Mouse (Mus musculus) megakaryocyte, embryonic 14.5 days (primary cell): ENCODE data around the gene Optn.

Experiments
- FLI1 ChIP-seq: IDR thresholded peaks from 2 replicates; pipeline ENCODE4 v1.6.1; 2012; ENCODE audit warnings: low read length, inconsistent platforms, mixed read lengths
- GATA1 ChIP-seq: IDR thresholded peaks from 3 replicates; pipeline ENCODE4 v1.6.1; 2012; ENCODE audit warnings: mixed read lengths, low read length, inconsistent platforms, borderline replicate concordance

DNA sequence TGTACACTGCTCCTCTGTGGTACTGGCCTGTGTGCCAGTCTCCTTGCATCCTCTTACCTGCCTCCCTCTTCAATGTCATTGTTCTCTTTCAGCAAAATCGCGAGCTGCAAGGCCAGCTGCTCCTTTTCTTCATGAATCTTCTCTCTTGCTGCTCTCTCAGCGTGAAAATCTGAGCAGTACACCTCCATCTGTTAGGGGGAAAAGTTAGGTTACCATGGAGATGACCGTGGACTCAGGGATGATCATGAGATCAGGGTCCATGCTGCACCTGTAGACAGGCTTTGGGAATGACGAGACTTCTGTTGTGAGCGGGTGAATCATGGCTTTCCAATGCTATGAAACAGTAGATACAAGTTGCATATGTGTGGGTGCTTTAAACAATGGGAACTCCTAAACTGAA lies 36.8 kb downstream of the Optn start:
- TF ChIP-seq FLI1 (no peak), GATA1 (no peak)
